Mouse (Mus musculus): ENCODE results near the gene Opn1sw.
"Not testable (repeated sequence)": the region's sequence is repeated elsewhere in the genome, so short reads cannot be mapped to it uniquely, and the experiment has no call there.

Opn1sw gene

GRCm38 (mm10) chr6:29396714-29397540 lies 8.7 kb upstream of the Opn1sw start:
- DNase-seq (ENCODE audit: low read depth in 2 of 2, low spot score in 2 of 2) = no peak

GRCm38 (mm10) chr6:29395910-29396713 lies 7.8 kb upstream of the Opn1sw start, which contains the start of gene Ccdc136:
TSS of gene Ccdc136 (plus strand) at chr6:29396309.
- no peak for DNase-seq (ENCODE audit: low read depth in 2 of 2, low spot score in 2 of 2)

- DNase-seq (ENCODE audit: low read depth in 2 of 2, low spot score in 2 of 2) = no peak
Measured at GRCm38 (mm10) chr6:29394286-29394685, 6.0 kb upstream of the Opn1sw start.

GRCm38 (mm10) chr6:29391802-29392201 lies 3.5 kb upstream of the Opn1sw start:
- no peak for DNase-seq (ENCODE audit: low read depth in 2 of 2, low spot score in 2 of 2)

- DNase-seq (ENCODE audit: low read depth in 2 of 2, low spot score in 2 of 2) = not testable (repeated sequence)
Measured at GRCm38 (mm10) chr6:29391241-29391640, 3.0 kb upstream of the Opn1sw start.

GRCm38 (mm10) chr6:29390500-29390899 lies 2.2 kb upstream of the Opn1sw start:
- not testable (repeated sequence) for DNase-seq (ENCODE audit: low read depth in 2 of 2, low spot score in 2 of 2)

GRCm38 (mm10) chr6:29389425-29389824 lies 1.2 kb upstream of the Opn1sw start:
- no peak for DNase-seq (ENCODE audit: low read depth in 2 of 2, low spot score in 2 of 2)

- no peak for DNase-seq (ENCODE audit: low read depth in 2 of 2, low spot score in 2 of 2)
Measured at GRCm38 (mm10) chr6:29388606-29389080, 375 bp upstream of the Opn1sw start.

GRCm38 (mm10) chr6:29382442-29382841 lies 5.8 kb downstream of the Opn1sw start:
- no peak for DNase-seq (ENCODE audit: low read depth in 2 of 2, low spot score in 2 of 2)

GRCm38 (mm10) chr6:29379954-29380353 lies 8.3 kb downstream of the Opn1sw start:
- no peak for DNase-seq (ENCODE audit: low read depth in 2 of 2, low spot score in 2 of 2)

GRCm38 (mm10) chr6:29378678-29379077 lies 9.6 kb downstream of the Opn1sw start:
- DNase-seq (ENCODE audit: low read depth in 2 of 2, low spot score in 2 of 2) = no peak

GRCm38 (mm10) chr6:29377386-29377785 lies 10.9 kb downstream of the Opn1sw start:
- no peak for DNase-seq (ENCODE audit: low read depth in 2 of 2, low spot score in 2 of 2)

- DNase-seq (ENCODE audit: low read depth in 2 of 2, low spot score in 2 of 2) = no peak
Measured at GRCm38 (mm10) chr6:29365277-29365676, 23.0 kb downstream of the Opn1sw start.

- no peak for DNase-seq (ENCODE audit: low read depth in 2 of 2, low spot score in 2 of 2)
Measured at GRCm38 (mm10) chr6:29363129-29363515, 25.1 kb downstream of the Opn1sw start.

- DNase-seq (ENCODE audit: low read depth in 2 of 2, low spot score in 2 of 2) = no peak
Measured at GRCm38 (mm10) chr6:29362246-29363128, 25.8 kb downstream of the Opn1sw start.

- DNase-seq (ENCODE audit: low read depth in 2 of 2, low spot score in 2 of 2) = no peak
Measured at GRCm38 (mm10) chr6:29360211-29360610, 28.1 kb downstream of the Opn1sw start.

- no peak for DNase-seq (ENCODE audit: low read depth in 2 of 2, low spot score in 2 of 2)
Measured at GRCm38 (mm10) chr6:29359386-29359785, 28.9 kb downstream of the Opn1sw start.

- no peak for DNase-seq (ENCODE audit: low read depth in 2 of 2, low spot score in 2 of 2)
Measured at GRCm38 (mm10) chr6:29352816-29353215, 35.5 kb downstream of the Opn1sw start.

- peak in 1 of 2 experiments; percentile 28 for DNase-seq (ENCODE audit: low read depth in 2 of 2, low spot score in 2 of 2)
Measured at GRCm38 (mm10) chr6:29351613-29352012, 36.7 kb downstream of the Opn1sw start.

- no peak for DNase-seq (ENCODE audit: low read depth in 2 of 2, low spot score in 2 of 2)
Measured at GRCm38 (mm10) chr6:29348371-29348724, 39.9 kb downstream of the Opn1sw start.
